Mouse (Mus musculus) heart, embryonic 12.5 days (tissue): ENCODE data around the gene Msi2. TPM values are rescaled to one million over a fixed set of nuclear protein-coding genes. Genes with fewer than 3 reads are reported as not detected.
A peak's percentile ranks its signal among the peaks of the same experiment; 100 is the strongest.

Experiments used
- ATAC-seq: fragments of 200-750 bp; cut with Nextera tagmentation; 2 replicates; pipeline ENCODE4 v1.8.0; 2017; ENCODE audit warnings: moderate TSS enrichment, moderate library complexity; ENCODE audit not compliant: insufficient number of reproducible peaks, low FRiP score
- H3K27ac ChIP-seq: fragments of 300-500 bp; sonication (generic); 2 replicates; pipeline ENCODE4 v1.5.1; 2016; ENCODE audit warnings: mild to moderate bottlenecking, moderate library complexity; ENCODE audit not compliant: poor library complexity, severe bottlenecking
- H3K27me3 ChIP-seq: fragments of 300-500 bp; sonication (generic); replicated peaks from 2 replicates; pipeline ENCODE4 v1.6.1; 2016; ENCODE audit warnings: mild to moderate bottlenecking, moderate library complexity
- H3K36me3 ChIP-seq: fragments of 300-500 bp; sonication (generic); 2 replicates; pipeline ENCODE4 v1.6.1; 2016; ENCODE audit warnings: mild to moderate bottlenecking, moderate library complexity
- H3K4me1 ChIP-seq: fragments of 300-500 bp; sonication (generic); replicated peaks from 2 replicates; pipeline ENCODE4 v1.6.1; 2016; ENCODE audit warnings: mild to moderate bottlenecking
- H3K4me2 ChIP-seq: fragments of 300-500 bp; sonication (generic); 2 replicates; pipeline ENCODE4 v1.6.1; 2016; ENCODE audit warnings: mild to moderate bottlenecking, moderate library complexity
- H3K4me3 ChIP-seq: fragments of 300-500 bp; sonication (generic); 2 replicates; pipeline ENCODE4 v1.5.1; 2016; ENCODE audit warnings: mild to moderate bottlenecking
- H3K9ac ChIP-seq: fragments of 300-500 bp; sonication (generic); 2 replicates; pipeline ENCODE4 v1.6.1; 2016; ENCODE audit warnings: mild to moderate bottlenecking, moderate library complexity
- H3K9me3 ChIP-seq: fragments of 300-500 bp; sonication (generic); replicated peaks from 2 replicates; pipeline ENCODE4 v1.6.1; 2016; ENCODE audit warnings: mild to moderate bottlenecking, moderate library complexity
- WGBS: fragments of 180-500 bp; shearing (Covaris S2); methylation state at CpG from one replicate; pipeline ENCODE4 v1.1.7; 2016; 5-methylcytosine and 5-hydroxymethylcytosine counted together
- polyA plus RNA-seq: library from polyadenylated mRNA; unstranded; fragments of >200 nt; fragmentation: Nextera tagmentation; extraction: Ambion mirVana; gene quantifications from 2 replicates; pipeline ENCODE4 v1.2.1, GENCODE M21; 2016

Gene Msi2
- polyA plus RNA-seq, 1 experiment from 2014 or later, result 20.5 TPM

GRCm38 (mm10) chr11:88720261-88721143 lies 2.2 kb upstream of the Msi2 start:
- H3K4me3 ChIP-seq, result no peak overlapping the region
- H3K9ac ChIP-seq, result peak overlapping the region; percentile 46; the same call in 1 of the 2 replicates
- 58% methylated on average over 13 of the region's 13 CpGs for WGBS
- no peaks in the 10 kb centered on the region for H3K9me3 ChIP-seq
- no peaks in the 10 kb centered on the region for H3K36me3 ChIP-seq
- peaks cover 31% of the 10 kb centered on the region for H3K4me1 ChIP-seq
- H3K27ac ChIP-seq, result peak overlapping the region; percentile 11; the same call in 1 of the 2 replicates
- no peaks in the 10 kb centered on the region for H3K27me3 ChIP-seq
- peak; percentile 34; the same call in 1 of the 2 replicates for ATAC-seq
- H3K4me2 ChIP-seq, result peak overlapping the region; percentile 25

GRCm38 (mm10) chr11:88719601-88720000 lies 1.3 kb upstream of the Msi2 start:
- WGBS, result 59% methylated on average over 3 of the region's 3 CpGs
- peak overlapping the region; percentile 98 for H3K27ac ChIP-seq
- H3K9ac ChIP-seq, result peak overlapping the region; percentile 100; the same call in 1 of the 2 replicates

GRCm38 (mm10) chr11:88718766-88719595 lies 668 bp upstream of the Msi2 start:
- Histone ChIP-seq H3K9me3 (no peaks in the 10 kb centered on the region), H3K4me1 (peaks cover 46% of the 10 kb centered on the region), H3K36me3 (0 out of 2 replicates have a peak, but pooled peaks cover 6% of the 10 kb centered on the region), H3K27ac (peak overlapping the region; percentile 98), H3K27me3 (no peaks in the 10 kb centered on the region), H3K9ac (peak overlapping the region; percentile 100), H3K4me3 (peak overlapping the region; percentile 100), H3K4me2 (peak overlapping the region; percentile 91)
- ATAC-seq, result peak; percentile 30
- 3% methylated on average over 38 of the region's 38 CpGs for WGBS

More at GRCm38 (mm10) chr11:88719601-88720000, 1.3 kb upstream of the Msi2 start:
- peak overlapping the region; percentile 91 for H3K4me2 ChIP-seq
- H3K9me3 ChIP-seq, result no peaks in the 10 kb centered on the region
- ATAC-seq, result no peak
- H3K27me3 ChIP-seq, result no peaks in the 10 kb centered on the region
- H3K4me1 ChIP-seq, result peaks cover 40% of the 10 kb centered on the region
- H3K36me3 ChIP-seq, result 0 out of 2 replicates have a peak, but pooled peaks cover 4% of the 10 kb centered on the region
- peak overlapping the region; percentile 100; the same call in 1 of the 2 replicates for H3K4me3 ChIP-seq

- H3K4me3 ChIP-seq, result peak overlapping the region; percentile 100
- H3K4me2 ChIP-seq, result peak overlapping the region; percentile 91
- peak overlapping the region; percentile 98 for H3K27ac ChIP-seq
- no peaks in the 10 kb centered on the region for H3K27me3 ChIP-seq
- WGBS, result under 1% methylated on average over 38 of the region's 38 CpGs
- H3K4me1 ChIP-seq, result peaks cover 51% of the 10 kb centered on the region
- peak overlapping the region; percentile 100 for H3K9ac ChIP-seq
- H3K36me3 ChIP-seq, result peaks cover 8% of the 10 kb centered on the region
- peak; percentile 51 for ATAC-seq
- H3K9me3 ChIP-seq, result no peaks in the 10 kb centered on the region
Measured at GRCm38 (mm10) chr11:88717644-88718049, 666 bp downstream of the Msi2 start.

- no peaks in the 10 kb centered on the region for H3K27me3 ChIP-seq
- WGBS, result under 1% methylated on average over 19 of the region's 19 CpGs
- no peak for ATAC-seq
- peaks cover 51% of the 10 kb centered on the region for H3K4me1 ChIP-seq
- peak overlapping the region; percentile 98 for H3K27ac ChIP-seq
- H3K36me3 ChIP-seq, result peaks cover 14% of the 10 kb centered on the region
- H3K9ac ChIP-seq, result peak overlapping the region; percentile 100
- H3K9me3 ChIP-seq, result no peaks in the 10 kb centered on the region
- H3K4me2 ChIP-seq, result peak overlapping the region; percentile 91
- H3K4me3 ChIP-seq, result peak overlapping the region; percentile 100
Measured at GRCm38 (mm10) chr11:88717016-88717643, 1.2 kb downstream of the Msi2 start.

- Histone ChIP-seq H3K9me3 (no peaks in the 10 kb centered on the region), H3K27ac (peak overlapping the region; percentile 98), H3K9ac (peak overlapping the region; percentile 100), H3K27me3 (no peaks in the 10 kb centered on the region), H3K4me1 (peaks cover 49% of the 10 kb centered on the region), H3K36me3 (peaks cover 22% of the 10 kb centered on the region), H3K4me3 (peak overlapping the region; percentile 100), H3K4me2 (peak overlapping the region; percentile 91)
- whole genome bisulfite sequencing, result under 1% methylated on average over 23 of the region's 23 CpGs
- ATAC-seq, result no peak
Measured at GRCm38 (mm10) chr11:88716061-88716994, 2.0 kb downstream of the Msi2 start.

GRCm38 (mm10) chr11:88715299-88715698 lies 3.0 kb downstream of the Msi2 start:
- 43% methylated on average over 7 of the region's 7 CpGs for WGBS
- no peak for ATAC-seq
- Histone ChIP-seq H3K9me3 (no peaks in the 10 kb centered on the region), H3K4me2 (peak overlapping the region; percentile 91), H3K36me3 (peaks cover 32% of the 10 kb centered on the region), H3K4me1 (peaks cover 40% of the 10 kb centered on the region), H3K4me3 (peak overlapping the region; percentile 100), H3K27ac (no peak overlapping the region), H3K27me3 (no peaks in the 10 kb centered on the region), H3K9ac (peak overlapping the region; percentile 100)

- ATAC-seq, result no peak
- 77% methylated on average over 7 of the region's 7 CpGs for WGBS
- no peaks in the 10 kb centered on the region for H3K27me3 ChIP-seq
- H3K4me1 ChIP-seq, result peaks cover 31% of the 10 kb centered on the region
- no peak overlapping the region for H3K9ac ChIP-seq
- peak overlapping the region; percentile 91 for H3K4me2 ChIP-seq
- no peaks in the 10 kb centered on the region for H3K9me3 ChIP-seq
- no peak overlapping the region for H3K4me3 ChIP-seq
- peaks cover 44% of the 10 kb centered on the region for H3K36me3 ChIP-seq
- no peak overlapping the region for H3K27ac ChIP-seq
Measured at GRCm38 (mm10) chr11:88714127-88714526, 4.2 kb downstream of the Msi2 start.

GRCm38 (mm10) chr11:88713479-88713878 lies 4.8 kb downstream of the Msi2 start:
- Histone ChIP-seq H3K36me3 (peaks cover 50% of the 10 kb centered on the region), H3K27me3 (no peaks in the 10 kb centered on the region), H3K4me2 (no peak overlapping the region), H3K27ac (no peak overlapping the region), H3K4me1 (peaks cover 30% of the 10 kb centered on the region), H3K4me3 (no peak overlapping the region), H3K9me3 (no peaks in the 10 kb centered on the region), H3K9ac (no peak overlapping the region)
- ATAC-seq, result no peak
- WGBS, result 45% methylated on average over 9 of the region's 9 CpGs
